Mouse (Mus musculus) hindbrain, embryonic 15.5 days (tissue): ENCODE data around the gene Kif3c. TPM values are rescaled to one million over a fixed set of nuclear protein-coding genes. Genes with fewer than 3 reads are reported as not detected.

Experiments used
- ATAC-seq: fragments of 200-750 bp; cut with Nextera tagmentation; 2 replicates; pipeline ENCODE4 v1.8.0; 2017; ENCODE audit warnings: low read depth, moderate number of reproducible peaks, moderate TSS enrichment; ENCODE audit not compliant: low FRiP score
- H3K27ac ChIP-seq: fragments of 300-500 bp; sonication (generic); replicated peaks from 2 replicates; pipeline ENCODE4 v1.5.1; 2015; ENCODE audit warnings: mild to moderate bottlenecking, inconsistent platforms
- H3K27me3 ChIP-seq: fragments of 300-500 bp; sonication (generic); 2 replicates; pipeline ENCODE4 v1.6.1; 2015; ENCODE audit warnings: control low read depth, inconsistent platforms
- H3K36me3 ChIP-seq: fragments of 300-500 bp; sonication (generic); 2 replicates; pipeline ENCODE4 v1.6.1; 2015; ENCODE audit warnings: control low read depth, inconsistent platforms
- H3K4me1 ChIP-seq: fragments of 300-500 bp; sonication (generic); replicated peaks from 2 replicates; pipeline ENCODE4 v1.6.1; 2015; ENCODE audit warnings: control low read depth, inconsistent platforms
- H3K4me2 ChIP-seq: fragments of 300-500 bp; sonication (generic); 2 replicates; pipeline ENCODE4 v1.6.1; 2015; ENCODE audit warnings: moderate library complexity, mild to moderate bottlenecking, inconsistent platforms
- H3K4me3 ChIP-seq: fragments of 300-500 bp; sonication (generic); 2 replicates; pipeline ENCODE4 v1.5.1; 2015; ENCODE audit warnings: mild to moderate bottlenecking, inconsistent platforms
- H3K9ac ChIP-seq: fragments of 300-500 bp; sonication (generic); 2 replicates; pipeline ENCODE4 v1.6.1; 2015; ENCODE audit warnings: inconsistent platforms
- H3K9me3 ChIP-seq: fragments of 300-500 bp; sonication (generic); 2 replicates; pipeline ENCODE4 v1.6.1; 2016; ENCODE audit warnings: control low read depth, inconsistent platforms
- WGBS: fragments of 180-500 bp; shearing (Covaris S2); methylation state at CpG from one replicate; pipeline ENCODE4 v1.1.7; 2015; 5-methylcytosine and 5-hydroxymethylcytosine counted together
- polyA plus RNA-seq: library from polyadenylated mRNA; unstranded; fragments of >200 nt; fragmentation: Nextera tagmentation; extraction: Ambion mirVana; gene quantifications from 2 replicates; pipeline ENCODE4 v1.2.1, GENCODE M21; 2015

Kif3c gene
- polyA plus RNA-seq, 1 experiment from 2014 or later: 85.8 TPM

- Histone ChIP-seq H3K4me2 (no peak overlapping the region), H3K4me3 (no peak overlapping the region)
Measured at GRCm38 (mm10) chr12:3453554-3453953, 88.6 kb downstream of the Kif3c start.

More at GRCm38 (mm10) chr12:3453554-3453953, 88.6 kb downstream of the Kif3c start:
- Histone ChIP-seq H3K27ac (no peak overlapping the region), H3K27me3 (no peaks in the 10 kb centered on the region), H3K4me1 (no peaks in the 10 kb centered on the region), H3K9me3 (no peaks in the 10 kb centered on the region), H3K36me3 (peaks cover 45% of the 10 kb centered on the region), H3K9ac (no peak overlapping the region)
- no peak for ATAC-seq
- WGBS: 86% methylated on average over 3 of the region's 3 CpGs

Other genes starting within 250 kb of the Kif3c start
- gene Rab10, start 55.2 kb upstream of the Kif3c start, polyA plus RNA-seq: 154 and 161 TPM in 2 replicates
- 11.0 and 14.2 TPM in 2 replicates for gene Asxl2, start 61.7 kb downstream of the Kif3c start, polyA plus RNA-seq
- 48.7 and 58.5 TPM in 2 replicates for gene Dtnb, start 207.2 kb downstream of the Kif3c start, polyA plus RNA-seq